Mouse (Mus musculus) heart, adult 2 months (tissue): ENCODE data around the gene Rps6kb1.

Source experiments
- CTCF ChIP-seq: fragments of 200-600 bp; IDR thresholded peaks from 2 replicates; pipeline ENCODE4 v1.8.1; 2022; ENCODE audit warnings: antibody characterized with exemption, mild to moderate bottlenecking, moderate library complexity
- EP300 ChIP-seq: fragments of 200-500 bp; IDR thresholded peaks from 2 replicates; pipeline ENCODE4 v1.6.1; 2011; ENCODE audit warnings: low read depth, low read length, control low read depth; ENCODE audit not compliant: insufficient read depth
- POLR2A ChIP-seq: fragments of 200-500 bp; IDR thresholded peaks from 2 replicates; pipeline ENCODE4 v1.6.1; 2011; ENCODE audit warnings: mild to moderate bottlenecking, low read depth, low read length, control low read depth; ENCODE audit not compliant: insufficient read depth

DNA sequence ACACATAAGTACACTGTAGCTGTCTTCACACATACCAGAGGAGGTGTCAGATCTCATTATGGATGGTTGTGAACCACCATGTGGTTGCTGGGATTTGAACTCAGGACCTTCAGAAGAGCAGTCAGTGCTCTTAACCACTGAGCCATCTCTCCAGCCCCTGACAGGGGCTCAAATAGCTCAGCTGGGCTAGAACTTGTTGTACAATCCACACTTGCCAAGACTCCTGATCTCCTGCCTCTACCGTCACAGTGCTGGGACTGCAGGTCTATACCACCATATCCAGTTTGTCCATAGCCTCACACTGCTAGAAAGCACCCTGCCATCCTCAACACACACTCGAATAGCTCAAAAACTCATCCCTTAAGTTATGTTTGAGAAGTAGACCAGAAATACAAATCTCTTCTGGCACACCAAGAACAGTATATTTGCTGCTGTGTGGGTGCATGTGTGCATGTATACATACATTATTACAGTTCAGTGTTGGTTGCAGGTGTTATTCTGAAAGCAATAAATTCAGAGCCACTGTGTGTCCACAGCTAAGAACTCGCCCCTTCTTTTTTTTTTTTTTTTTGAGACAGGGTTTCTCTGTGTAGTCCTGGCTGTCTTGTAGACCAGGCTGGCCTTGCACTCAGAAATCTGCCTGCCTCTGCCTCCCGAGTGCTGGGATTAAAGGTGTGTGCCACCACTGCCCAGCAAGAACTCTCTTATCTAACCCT lies 44.1 kb upstream of the Rps6kb1 start:
- no peak for TF ChIP-seq CTCF
- TF ChIP-seq POLR2A: no peak
- TF ChIP-seq EP300: no peak
